Mouse (Mus musculus) urinary bladder, adult 18-20 months (tissue): ENCODE data around the gene Zdhhc9.

Experiments
- DNase-seq, 2 experiments: peaks; one replicate each; pipeline ENCODE4 v3.0.0; 2022; ENCODE audit warnings: low spot score in 2 of 2, mixed read lengths in 2 of 2

Gene Zdhhc9

GRCm38 (mm10) chrX:48126903-48127476 lies 81.7 kb downstream of the Zdhhc9 start:
- DNase-seq: no peak

DNA sequence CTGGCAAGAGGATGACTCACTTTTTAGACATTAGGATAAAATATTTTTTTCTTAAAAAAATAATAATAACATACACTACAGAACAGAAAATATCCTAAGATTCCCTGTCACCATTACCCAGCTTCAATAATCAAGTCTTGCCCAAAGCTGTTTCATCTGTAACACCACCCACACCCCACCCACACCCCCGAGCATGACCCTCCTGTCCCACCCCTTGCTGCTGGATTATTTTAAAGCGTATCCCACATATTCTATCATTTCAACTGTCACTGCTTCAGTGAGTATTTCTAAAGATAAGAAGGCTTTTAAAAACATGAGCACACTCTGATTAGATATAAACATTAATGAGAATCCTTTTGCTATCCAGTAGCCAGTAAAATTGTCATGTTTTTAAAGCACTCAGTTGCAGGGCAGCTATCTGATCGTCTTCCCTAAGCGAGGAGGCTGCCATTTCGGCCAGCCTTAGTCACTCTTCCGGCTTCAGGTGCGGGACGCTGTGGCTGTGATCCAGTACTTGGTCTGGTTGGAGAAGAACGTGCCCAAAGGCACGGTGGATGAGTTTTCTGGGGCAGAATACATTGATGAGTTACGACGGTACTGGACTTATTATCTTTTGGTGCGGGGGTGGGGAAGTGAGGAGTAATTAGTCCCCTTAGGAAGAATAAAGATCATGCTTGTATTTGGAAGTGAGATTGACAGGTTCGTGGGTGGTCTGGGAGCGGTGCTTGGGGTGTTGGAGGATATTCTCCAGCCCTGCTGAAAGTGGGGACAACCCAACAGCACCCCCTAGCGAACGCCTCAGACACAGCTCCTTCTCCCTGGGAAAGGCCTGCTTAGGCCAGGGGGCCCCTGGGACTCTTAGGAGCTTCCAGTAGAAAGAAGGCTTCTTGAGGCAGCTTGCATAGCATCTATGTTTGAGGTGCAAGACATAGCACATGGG lies 84.3 kb downstream of the Zdhhc9 start:
- peak in 1 of 2 experiments; percentile 46 for DNase-seq
